Mouse (Mus musculus): ENCODE measurements around the gene Mark3. TPM values are rescaled to one million over a fixed set of nuclear protein-coding genes. Genes with fewer than 3 reads are reported as not detected.

Mark3 gene
- polyA plus RNA-seq (2014; fragmentation: Illumina TruSeq; extraction: RNeasy Lipid Tissue Mini Kit (QIAGEN cat#74804)): 248 TPM

DNA sequence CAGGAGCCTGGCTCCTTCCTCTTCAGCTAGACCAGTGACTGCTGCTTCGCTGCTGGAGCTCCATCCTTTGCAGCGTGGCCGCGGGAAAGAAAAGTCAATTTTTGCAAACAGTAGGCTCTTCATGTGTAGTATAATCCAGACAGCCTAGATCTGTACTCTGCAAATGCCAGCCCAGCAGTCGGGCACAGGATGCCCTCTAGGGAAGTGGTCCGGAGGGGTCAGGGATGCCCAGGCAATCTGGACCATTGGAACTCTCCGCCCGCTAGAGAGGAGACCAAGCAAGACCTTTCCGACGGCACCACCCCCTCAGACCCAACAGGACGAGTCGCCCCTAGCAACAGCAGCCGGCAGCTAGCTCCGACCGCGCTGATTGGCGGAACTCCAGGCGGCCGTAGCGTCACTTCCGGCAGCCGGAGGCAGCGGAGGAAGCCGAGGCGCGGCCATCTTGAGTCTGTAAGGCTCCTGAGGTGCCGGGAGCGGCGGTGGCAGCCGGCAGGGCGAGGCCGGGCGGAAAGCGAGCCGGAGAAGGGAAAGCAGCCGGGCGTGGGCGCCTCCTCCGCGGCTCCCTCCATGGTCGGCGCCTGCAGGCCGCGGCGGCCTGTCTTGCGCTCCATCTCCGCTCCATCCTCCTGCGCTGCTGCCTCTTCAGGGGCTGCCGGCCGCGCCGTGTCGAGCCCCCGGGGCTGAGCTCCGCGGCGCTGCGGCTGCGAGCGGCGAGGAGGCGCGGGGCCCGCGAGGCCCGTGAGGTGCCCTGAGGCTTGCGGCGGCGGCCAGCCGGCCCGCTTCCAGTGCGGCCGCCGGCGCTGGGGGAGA lies at the start of gene Mark3:
Mark3 (plus strand) TSS at position 450 of the 813 bp plus-strand sequence.

DNA sequence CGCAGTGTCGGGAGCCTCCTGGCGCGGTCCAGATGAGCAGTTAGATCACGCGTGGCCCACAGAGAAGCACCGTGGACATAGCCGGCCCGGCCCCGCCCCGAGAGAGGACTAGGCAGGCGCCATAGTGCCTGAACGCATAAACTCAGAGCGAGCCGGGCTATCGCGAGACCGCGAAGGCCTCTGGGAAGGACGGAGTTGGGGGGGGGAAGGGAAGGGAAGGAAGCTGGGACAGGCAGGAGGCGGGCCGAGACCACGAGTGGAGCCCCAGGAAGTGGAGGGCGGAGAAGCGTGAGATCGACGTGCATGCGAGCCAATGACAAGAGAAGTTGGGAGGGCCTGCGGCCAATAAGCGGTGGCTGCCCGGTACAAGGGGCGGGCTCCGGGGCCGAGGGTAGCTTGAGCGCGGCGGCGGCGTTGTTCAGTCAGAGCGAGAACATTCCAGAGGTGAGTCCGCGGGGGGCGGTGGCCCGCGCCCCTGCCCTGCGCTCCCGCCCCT lies 36.5 kb upstream of the Mark3 start, which contains the start of gene Eif5:
Eif5 (plus strand) TSS at position 221 of the 496 bp plus-strand sequence.

GRCm38 (mm10) chr12:111672176-111672575 lies 97.9 kb downstream of the Mark3 start, which contains the start of gene Ckb:
Gene Ckb (minus strand): TSS chr12:111672338.

GRCm38 (mm10) chr12:111677882-111678669 lies 103.8 kb downstream of the Mark3 start, which contains the start of gene Trmt61a:
Gene Trmt61a (plus strand): TSS chr12:111678105.

Other genes starting within 250 kb of the Mark3 start
- 6.0 TPM for gene Cdc42bpb, start 196.8 kb upstream of the Mark3 start, polyA plus RNA-seq (2014; fragmentation: Illumina TruSeq; extraction: RNeasy Lipid Tissue Mini Kit (QIAGEN cat#74804))
- not detected for gene Lbhd2, start 167.7 kb upstream of the Mark3 start, polyA plus RNA-seq (2014; fragmentation: Illumina TruSeq; extraction: RNeasy Lipid Tissue Mini Kit (QIAGEN cat#74804))
- gene Exoc3l4, start 157.5 kb upstream of the Mark3 start, polyA plus RNA-seq (2014; fragmentation: Illumina TruSeq; extraction: RNeasy Lipid Tissue Mini Kit (QIAGEN cat#74804)): 0.17 TPM
- gene Tnfaip2, start 132.1 kb upstream of the Mark3 start, polyA plus RNA-seq (2014; fragmentation: Illumina TruSeq; extraction: RNeasy Lipid Tissue Mini Kit (QIAGEN cat#74804)): 1.5 TPM
- gene Gm266, start 88.7 kb upstream of the Mark3 start, polyA plus RNA-seq (2014; fragmentation: Illumina TruSeq; extraction: RNeasy Lipid Tissue Mini Kit (QIAGEN cat#74804)): 4.5 TPM
- 762 TPM for gene Eif5, start 36.5 kb upstream of the Mark3 start, polyA plus RNA-seq (2014; fragmentation: Illumina TruSeq; extraction: RNeasy Lipid Tissue Mini Kit (QIAGEN cat#74804))
- gene Ckb, start 97.8 kb downstream of the Mark3 start, polyA plus RNA-seq (2014; fragmentation: Illumina TruSeq; extraction: RNeasy Lipid Tissue Mini Kit (QIAGEN cat#74804)): 1.7 TPM
- not detected for gene Trmt61a, start 103.6 kb downstream of the Mark3 start, polyA plus RNA-seq (2014; fragmentation: Illumina TruSeq; extraction: RNeasy Lipid Tissue Mini Kit (QIAGEN cat#74804))
- 32.5 TPM for gene Bag5, start 138.7 kb downstream of the Mark3 start, polyA plus RNA-seq (2014; fragmentation: Illumina TruSeq; extraction: RNeasy Lipid Tissue Mini Kit (QIAGEN cat#74804))
- gene Apopt1, start 138.7 kb downstream of the Mark3 start, polyA plus RNA-seq (2014; fragmentation: Illumina TruSeq; extraction: RNeasy Lipid Tissue Mini Kit (QIAGEN cat#74804)): 31.3 TPM
- 2.7 TPM for gene Klc1, start 184.3 kb downstream of the Mark3 start, polyA plus RNA-seq (2014; fragmentation: Illumina TruSeq; extraction: RNeasy Lipid Tissue Mini Kit (QIAGEN cat#74804))
- gene Xrcc3, start 239.3 kb downstream of the Mark3 start, polyA plus RNA-seq (2014; fragmentation: Illumina TruSeq; extraction: RNeasy Lipid Tissue Mini Kit (QIAGEN cat#74804)): 0.26 TPM
- 15.9 TPM for gene Zfyve21, start 239.6 kb downstream of the Mark3 start, polyA plus RNA-seq (2014; fragmentation: Illumina TruSeq; extraction: RNeasy Lipid Tissue Mini Kit (QIAGEN cat#74804))